Mouse (Mus musculus) heart, adult 2 months (tissue): ENCODE results near the gene Isl1. TPM values are rescaled to one million over a fixed set of nuclear protein-coding genes. Genes with fewer than 3 reads are reported as not detected.

Experiments
- DNase-seq, 2 experiments: peaks; one replicate each; pipeline ENCODE4 v3.0.0; 2021
- H3K27ac ChIP-seq: fragments of 200-600 bp; 2 replicates; pipeline ENCODE4 v1.8.1; 2022
- H3K27me3 ChIP-seq: fragments of 200-500 bp; 2 replicates; pipeline ENCODE4 v1.6.1; 2012; ENCODE audit warnings: mild to moderate bottlenecking, low read length, inconsistent platforms, mixed read lengths; ENCODE audit not compliant: control insufficient read depth, insufficient read depth
- H3K36me3 ChIP-seq: fragments of 200-500 bp; 2 replicates; pipeline ENCODE4 v1.6.1; 2012; ENCODE audit warnings: low read length, inconsistent platforms; ENCODE audit not compliant: control insufficient read depth, insufficient read depth
- H3K4me1 ChIP-seq: fragments of 200-500 bp; 2 replicates; pipeline ENCODE4 v1.6.1; 2011; ENCODE audit warnings: low read length; ENCODE audit not compliant: control insufficient read depth, insufficient read depth
- H3K4me3 ChIP-seq: fragments of 200-600 bp; 2 replicates; pipeline ENCODE4 v1.8.1; 2022
- H3K79me2 ChIP-seq: fragments of 200-500 bp; replicated peaks from 2 replicates; pipeline ENCODE4 v1.6.1; 2012; ENCODE audit warnings: mild to moderate bottlenecking, inconsistent platforms, low read length, moderate library complexity, mixed read lengths; ENCODE audit not compliant: control insufficient read depth, insufficient read depth
- H3K9ac ChIP-seq: fragments of 200-500 bp; 2 replicates; pipeline ENCODE4 v1.6.1; 2012; ENCODE audit warnings: low read depth, mild to moderate bottlenecking, control low read depth, inconsistent platforms, low read length, mixed read lengths
- CTCF ChIP-seq: fragments of 200-600 bp; IDR thresholded peaks from 2 replicates; pipeline ENCODE4 v1.8.1; 2022; ENCODE audit warnings: antibody characterized with exemption, mild to moderate bottlenecking, moderate library complexity
- EP300 ChIP-seq: fragments of 200-500 bp; IDR thresholded peaks from 2 replicates; pipeline ENCODE4 v1.6.1; 2011; ENCODE audit warnings: low read depth, low read length, control low read depth; ENCODE audit not compliant: insufficient read depth
- POLR2A ChIP-seq: fragments of 200-500 bp; IDR thresholded peaks from 2 replicates; pipeline ENCODE4 v1.6.1; 2011; ENCODE audit warnings: mild to moderate bottlenecking, low read depth, low read length, control low read depth; ENCODE audit not compliant: insufficient read depth
- WGBS: fragments of 180-500 bp; shearing (Covaris S2); methylation state at CpG from one replicate; pipeline ENCODE4 v1.1.7; 2018; 5-methylcytosine and 5-hydroxymethylcytosine counted together
- intact Hi-C: fragments of 180-260 bp; cut with DNase I; formaldehyde crosslinking; loops from one replicate; pipeline ENCODE4 v1.15.1; 2025
- polyA plus RNA-seq: library from polyadenylated mRNA; depleted of rRNA; stranded (reverse); fragments of >200 nt; gene quantifications from 2 replicates; pipeline ENCODE4 v1.2.3, GENCODE M21; 2012
- total RNA-seq, 2 experiments: library from RNA; stranded (reverse); gene quantifications; 2 replicates each; pipeline ENCODE4 v1.2.3; 2021

The Isl1 gene
- total and polyA plus RNA-seq, 3 experiments: 0.20 TPM; not detected in 2

- intact Hi-C loops: no loop called here
- H3K27me3 ChIP-seq: peaks cover 11% of the 10 kb centered on the region
- H3K4me1 ChIP-seq: no peaks in the 10 kb centered on the region
- H3K27ac ChIP-seq: no peak overlapping the region
- DNase-seq: no peak
- H3K4me3 ChIP-seq: no peak overlapping the region
- no peaks in the 10 kb centered on the region for H3K79me2 ChIP-seq
- no peak for TF ChIP-seq EP300
- no peak for TF ChIP-seq POLR2A
- no peak for TF ChIP-seq CTCF
- H3K36me3 ChIP-seq: no peaks in the 10 kb centered on the region
- WGBS: 4% methylated on average over 33 of the region's 33 CpGs
- H3K9ac ChIP-seq: no peak overlapping the region
These were observed 12.3 kb downstream of the Isl1 start for GRCm38 (mm10) chr13:116297048-116297811.

- intact Hi-C loops: no loop called here
- 33% methylated on average over 4 of the region's 4 CpGs for WGBS
- Histone ChIP-seq H3K4me1 (no peaks in the 10 kb centered on the region), H3K36me3 (no peaks in the 10 kb centered on the region), H3K4me3 (no peak overlapping the region), H3K27me3 (peaks cover 11% of the 10 kb centered on the region), H3K27ac (no peak overlapping the region), H3K9ac (no peak overlapping the region), H3K79me2 (no peaks in the 10 kb centered on the region)
- DNase-seq: no peak
- TF ChIP-seq EP300 (no peak), POLR2A (no peak), CTCF (no peak)
These were observed 14.1 kb downstream of the Isl1 start for GRCm38 (mm10) chr13:116295401-116295800.

GRCm38 (mm10) chr13:116294734-116295133 is 14.8 kb downstream of the Isl1 start:
- Histone ChIP-seq H3K79me2 (no peaks in the 10 kb centered on the region), H3K9ac (no peak overlapping the region), H3K4me3 (no peak overlapping the region), H3K27me3 (peaks cover 11% of the 10 kb centered on the region), H3K4me1 (no peaks in the 10 kb centered on the region), H3K36me3 (no peaks in the 10 kb centered on the region), H3K27ac (no peak overlapping the region)
- intact Hi-C loops: no loop called here
- TF ChIP-seq POLR2A: no peak
- no peak for TF ChIP-seq CTCF
- no peak for TF ChIP-seq EP300
- no peak for DNase-seq
- WGBS: 8% methylated on average over 6 of the region's 6 CpGs

- H3K4me3 ChIP-seq: no peak overlapping the region
- 2% methylated on average over 11 of the region's 11 CpGs for whole genome bisulfite sequencing
- TF ChIP-seq EP300: no peak
- no peak for TF ChIP-seq CTCF
- TF ChIP-seq POLR2A: no peak
- no peaks in the 10 kb centered on the region for H3K79me2 ChIP-seq
- H3K27me3 ChIP-seq: peaks cover 10% of the 10 kb centered on the region
- intact Hi-C loops: no loop called here
- H3K27ac ChIP-seq: no peak overlapping the region
- no peak overlapping the region for H3K9ac ChIP-seq
- no peaks in the 10 kb centered on the region for H3K36me3 ChIP-seq
- DNase-seq: no peak
- H3K4me1 ChIP-seq: no peaks in the 10 kb centered on the region
These were observed 15.4 kb downstream of the Isl1 start for GRCm38 (mm10) chr13:116294151-116294461.

GRCm38 (mm10) chr13:116293301-116294150 is 16.0 kb downstream of the Isl1 start:
- H3K4me3 ChIP-seq: no peak overlapping the region
- H3K9ac ChIP-seq: no peak overlapping the region
- peaks cover 8% of the 10 kb centered on the region for H3K27me3 ChIP-seq
- 9% methylated on average over 27 of the region's 27 CpGs for WGBS
- H3K4me1 ChIP-seq: no peaks in the 10 kb centered on the region
- intact Hi-C loops: no loop called here
- H3K36me3 ChIP-seq: no peaks in the 10 kb centered on the region
- H3K27ac ChIP-seq: no peak overlapping the region
- TF ChIP-seq EP300 (no peak), POLR2A (no peak), CTCF (no peak)
- DNase-seq: no peak
- no peaks in the 10 kb centered on the region for H3K79me2 ChIP-seq

- H3K9ac ChIP-seq: no peak overlapping the region
- no peak for TF ChIP-seq EP300
- no peak for TF ChIP-seq POLR2A
- TF ChIP-seq CTCF: no peak
- intact Hi-C loops: no loop called here
- no peak overlapping the region for H3K4me3 ChIP-seq
- no peaks in the 10 kb centered on the region for H3K79me2 ChIP-seq
- no peaks in the 10 kb centered on the region for H3K36me3 ChIP-seq
- 78% methylated on average over 1 of the region's 1 CpGs for WGBS
- no peaks in the 10 kb centered on the region for H3K4me1 ChIP-seq
- H3K27me3 ChIP-seq: peaks cover 2% of the 10 kb centered on the region; the same call in 1 of the 2 replicates
- no peak overlapping the region for H3K27ac ChIP-seq
- DNase-seq: no peak
These were observed 19.8 kb downstream of the Isl1 start for GRCm38 (mm10) chr13:116289655-116290054.
